Mouse (Mus musculus) kidney, postnatal 14 days (tissue): Measurements from ENCODE around the gene Rps6ka5.

ENCODE experiments used
- DNase-seq: peaks from one replicate; pipeline ENCODE4 v3.0.0; 2022; ENCODE audit warnings: mixed read lengths

Gene Rps6ka5

GRCm38 (mm10) chr12:100655972-100656371 is 70.8 kb downstream of the Rps6ka5 start:
- DNase-seq, result no peak

- no peak for DNase-seq
Measured at GRCm38 (mm10) chr12:100641936-100642335, 84.8 kb downstream of the Rps6ka5 start.

- no peak for DNase-seq
Measured at GRCm38 (mm10) chr12:100640726-100641125, 86.1 kb downstream of the Rps6ka5 start.

- peak; percentile 25 for DNase-seq
Measured at GRCm38 (mm10) chr12:100639680-100640079, 87.1 kb downstream of the Rps6ka5 start.

- DNase-seq, result no peak
Measured at GRCm38 (mm10) chr12:100637886-100638285, 88.9 kb downstream of the Rps6ka5 start.

GRCm38 (mm10) chr12:100636733-100637132 is 90.0 kb downstream of the Rps6ka5 start:
- no peak for DNase-seq

GRCm38 (mm10) chr12:100636299-100636633 is 90.5 kb downstream of the Rps6ka5 start:
- no peak for DNase-seq

- no peak for DNase-seq
Measured at GRCm38 (mm10) chr12:100635601-100636298, 91.0 kb downstream of the Rps6ka5 start.

- DNase-seq, result no peak
Measured at GRCm38 (mm10) chr12:100633231-100633630, 93.6 kb downstream of the Rps6ka5 start.

- no peak for DNase-seq
Measured at GRCm38 (mm10) chr12:100631286-100631685, 95.5 kb downstream of the Rps6ka5 start.

- no peak for DNase-seq
Measured at GRCm38 (mm10) chr12:100629126-100629920, 97.5 kb downstream of the Rps6ka5 start.

GRCm38 (mm10) chr12:100626991-100627677 is 99.6 kb downstream of the Rps6ka5 start:
- no peak for DNase-seq

GRCm38 (mm10) chr12:100626273-100626990 is 100.4 kb downstream of the Rps6ka5 start:
- DNase-seq, result no peak

- no peak for DNase-seq
Measured at GRCm38 (mm10) chr12:100624854-100625447, 101.8 kb downstream of the Rps6ka5 start.

- no peak for DNase-seq
Measured at GRCm38 (mm10) chr12:100615251-100615650, 111.5 kb downstream of the Rps6ka5 start.

- no peak for DNase-seq
Measured at GRCm38 (mm10) chr12:100613878-100614277, 112.9 kb downstream of the Rps6ka5 start.

GRCm38 (mm10) chr12:100613192-100613700 is 113.5 kb downstream of the Rps6ka5 start:
- no peak for DNase-seq

- DNase-seq, result no peak
Measured at GRCm38 (mm10) chr12:100609766-100610165, 117.0 kb downstream of the Rps6ka5 start.

GRCm38 (mm10) chr12:100609064-100609463 is 117.7 kb downstream of the Rps6ka5 start:
- no peak for DNase-seq

GRCm38 (mm10) chr12:100606733-100607132 is 120.0 kb downstream of the Rps6ka5 start:
- no peak for DNase-seq

GRCm38 (mm10) chr12:100605596-100605995 is 121.2 kb downstream of the Rps6ka5 start:
- DNase-seq, result no peak

- peak; percentile 61 for DNase-seq
Measured at GRCm38 (mm10) chr12:100604540-100604939, 122.2 kb downstream of the Rps6ka5 start.
